Mouse (Mus musculus) heart, embryonic 11.5 days (tissue): ENCODE results near the gene Bicc1. TPM values are rescaled to one million over a fixed set of nuclear protein-coding genes. Genes with fewer than 3 reads are reported as not detected.

Source experiments
- ATAC-seq: fragments of 200-750 bp; cut with Nextera tagmentation; replicated peaks from 2 replicates; pipeline ENCODE4 v1.8.0; 2017; ENCODE audit warnings: moderate library complexity; ENCODE audit not compliant: insufficient number of reproducible peaks, low FRiP score, low TSS enrichment
- H3K27ac ChIP-seq: fragments of 300-500 bp; sonication (generic); 2 replicates; pipeline ENCODE4 v1.5.1; 2014; ENCODE audit warnings: mild to moderate bottlenecking, low read depth, low read length
- H3K27me3 ChIP-seq: fragments of 300-500 bp; sonication (generic); 2 replicates; pipeline ENCODE4 v1.6.1; 2014; ENCODE audit warnings: mild to moderate bottlenecking, low read length, mixed read lengths; ENCODE audit not compliant: control insufficient read depth, insufficient read depth
- H3K36me3 ChIP-seq: fragments of 300-500 bp; sonication (generic); 2 replicates; pipeline ENCODE4 v1.6.1; 2014; ENCODE audit warnings: mild to moderate bottlenecking, low read length, moderate library complexity, mixed read lengths; ENCODE audit not compliant: control insufficient read depth, insufficient read depth
- H3K4me1 ChIP-seq: fragments of 300-500 bp; sonication (generic); 2 replicates; pipeline ENCODE4 v1.6.1; 2014; ENCODE audit warnings: low read length; ENCODE audit not compliant: control insufficient read depth, insufficient read depth
- H3K4me2 ChIP-seq: fragments of 300-500 bp; sonication (generic); 2 replicates; pipeline ENCODE4 v1.6.1; 2014; ENCODE audit warnings: mild to moderate bottlenecking, moderate library complexity
- H3K4me3 ChIP-seq: fragments of 300-500 bp; sonication (generic); 2 replicates; pipeline ENCODE4 v1.5.1; 2014; ENCODE audit warnings: low read depth, low read length
- H3K9ac ChIP-seq: fragments of 300-500 bp; sonication (generic); 2 replicates; pipeline ENCODE4 v1.6.1; 2014; ENCODE audit warnings: mild to moderate bottlenecking, low read depth, low read length, moderate library complexity
- H3K9me3 ChIP-seq: fragments of 300-500 bp; sonication (generic); replicated peaks from 2 replicates; pipeline ENCODE4 v1.6.1; 2016; ENCODE audit warnings: low read length; ENCODE audit not compliant: control insufficient read depth
- WGBS: fragments of 180-500 bp; shearing (Covaris S2); extraction: QIAGEN DNeasy Blood & Tissue Kit; methylation state at CpG from one replicate; pipeline ENCODE4 v1.1.7; 2014; ENCODE audit not compliant: insufficient replicate concordance; 5-methylcytosine and 5-hydroxymethylcytosine counted together
- polyA plus RNA-seq: library from polyadenylated mRNA; unstranded; fragments of >200 nt; fragmentation: Nextera tagmentation; extraction: Ambion mirVana; gene quantifications from 2 replicates; pipeline ENCODE4 v1.2.1, GENCODE M21; 2014

Gene Bicc1
- polyA plus RNA-seq, 1 experiment from 2014 or later, result 14.1 TPM

DNA sequence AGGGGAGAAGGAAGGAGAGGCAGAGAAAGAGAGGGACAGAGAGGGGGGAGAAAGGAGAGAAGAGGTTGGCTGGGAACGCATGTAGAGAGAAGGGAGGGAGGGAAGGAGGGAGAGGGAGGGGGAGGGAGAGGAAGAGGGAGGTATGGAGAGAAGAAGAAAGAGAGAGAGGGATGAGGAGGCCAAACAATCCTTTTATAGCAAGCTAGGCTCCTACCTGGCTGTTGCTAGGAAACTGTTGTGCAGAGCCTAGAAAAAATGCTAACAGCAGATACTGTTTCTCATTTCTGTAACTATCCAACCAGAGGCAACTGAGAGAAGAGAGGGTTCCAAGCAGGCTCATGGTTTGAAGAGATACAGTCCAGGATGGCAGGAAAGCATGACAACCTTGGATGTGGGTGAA is 239.6 kb downstream of the Bicc1 start:
- 48% methylated on average over 1 of the region's 1 CpGs for WGBS
- Histone ChIP-seq H3K4me2 (no peak overlapping the region), H3K27ac (no peak overlapping the region), H3K36me3 (no peaks in the 10 kb centered on the region), H3K9me3 (0 out of 2 replicates have a peak, but pooled peaks cover 2% of the 10 kb centered on the region), H3K27me3 (no peaks in the 10 kb centered on the region), H3K4me3 (no peak overlapping the region), H3K9ac (no peak overlapping the region), H3K4me1 (no peaks in the 10 kb centered on the region)
- no peak for ATAC-seq

DNA sequence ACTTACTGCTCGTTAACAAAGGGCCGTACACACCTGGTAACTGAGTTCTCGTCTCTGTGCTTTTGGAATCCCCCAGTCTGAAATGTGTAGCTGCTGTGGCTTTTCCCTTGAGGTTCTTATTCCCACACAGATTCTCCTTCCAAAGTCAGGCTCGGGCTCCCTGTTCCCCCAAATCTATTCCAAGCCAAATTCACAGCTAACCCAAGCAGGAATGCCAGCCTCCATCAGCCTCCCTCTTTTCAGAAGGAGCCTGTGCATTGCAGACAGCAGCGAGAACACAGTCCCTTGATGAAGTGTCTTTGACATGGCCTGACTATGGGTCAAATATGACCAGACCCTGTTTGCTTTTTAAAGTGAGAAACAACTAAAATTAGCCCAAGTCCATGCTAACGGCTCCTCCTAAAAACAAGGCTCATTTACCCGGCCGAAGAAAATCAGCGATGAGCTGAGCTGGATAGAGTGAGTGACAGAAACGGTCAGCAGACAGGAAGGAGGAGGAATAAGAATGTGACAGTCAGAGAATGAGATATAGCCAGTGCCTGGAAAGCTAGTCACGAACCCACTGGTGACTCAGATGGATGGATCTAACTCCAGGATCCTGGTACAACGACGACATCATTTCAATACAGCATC is 240.4 kb downstream of the Bicc1 start:
- no peak overlapping the region for H3K9ac ChIP-seq
- 0 out of 2 replicates have a peak, but pooled peaks have one; percentile 22 for ATAC-seq
- H3K4me2 ChIP-seq, result 0 out of 2 replicates have a peak overlapping the region, but pooled peaks have one; percentile 6
- WGBS, result 56% methylated on average over 13 of the region's 13 CpGs
- H3K4me3 ChIP-seq, result no peak overlapping the region
- H3K36me3 ChIP-seq, result no peaks in the 10 kb centered on the region
- no peaks in the 10 kb centered on the region for H3K4me1 ChIP-seq
- no peak overlapping the region for H3K27ac ChIP-seq
- 0 out of 2 replicates have a peak, but pooled peaks cover 2% of the 10 kb centered on the region for H3K9me3 ChIP-seq
- H3K27me3 ChIP-seq, result no peaks in the 10 kb centered on the region

DNA sequence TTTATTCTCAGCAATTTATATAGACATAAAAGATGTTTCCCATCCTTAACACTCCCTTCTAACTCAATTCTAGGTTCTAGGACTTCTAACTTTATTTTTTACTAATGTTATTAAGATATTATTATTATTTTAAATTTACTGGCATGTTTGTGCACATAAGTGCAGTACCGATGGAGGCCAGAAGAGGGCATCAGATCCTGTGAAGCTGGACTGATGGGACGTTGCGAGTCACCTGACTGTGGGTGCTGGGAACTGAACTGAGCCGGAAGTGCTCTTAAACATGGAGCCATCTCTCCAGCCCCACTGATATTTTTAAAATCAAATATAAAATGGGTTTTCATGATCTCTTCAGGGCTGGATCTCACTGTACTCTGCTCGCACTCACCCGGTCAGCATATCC is 242.8 kb downstream of the Bicc1 start:
- Histone ChIP-seq H3K36me3 (no peaks in the 10 kb centered on the region), H3K9me3 (0 out of 2 replicates have a peak, but pooled peaks cover 2% of the 10 kb centered on the region), H3K27ac (no peak overlapping the region), H3K4me2 (no peak overlapping the region), H3K27me3 (no peaks in the 10 kb centered on the region), H3K9ac (no peak overlapping the region), H3K4me3 (no peak overlapping the region), H3K4me1 (no peaks in the 10 kb centered on the region)
- 84% methylated on average over 6 of the region's 6 CpGs for WGBS
- no peak for ATAC-seq

DNA sequence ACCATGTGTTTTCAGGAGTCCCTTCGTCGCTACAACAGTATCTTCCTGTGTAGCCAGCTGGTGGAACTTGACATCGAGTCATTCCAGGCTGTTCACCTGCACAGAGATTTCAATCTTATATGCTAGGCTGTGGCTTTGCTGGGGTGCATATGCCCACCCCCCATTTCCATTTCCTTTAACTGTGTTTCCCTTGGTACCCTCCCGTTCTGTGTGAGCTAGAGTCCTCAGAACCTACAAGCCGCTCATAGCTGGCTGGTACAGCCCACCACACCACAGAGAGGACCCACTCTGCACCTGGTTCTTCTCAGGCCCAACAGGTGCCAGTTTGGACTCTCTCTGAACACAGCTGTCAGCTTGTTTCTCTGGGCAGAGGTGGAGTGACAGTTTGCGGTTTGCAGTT is 244.4 kb downstream of the Bicc1 start:
- no peak for ATAC-seq
- 87% methylated on average over 6 of the region's 6 CpGs for WGBS
- H3K4me3 ChIP-seq, result no peak overlapping the region
- H3K4me1 ChIP-seq, result no peaks in the 10 kb centered on the region
- H3K9me3 ChIP-seq, result 0 out of 2 replicates have a peak, but pooled peaks cover 2% of the 10 kb centered on the region
- H3K4me2 ChIP-seq, result no peak overlapping the region
- no peaks in the 10 kb centered on the region for H3K27me3 ChIP-seq
- no peak overlapping the region for H3K27ac ChIP-seq
- no peaks in the 10 kb centered on the region for H3K36me3 ChIP-seq
- no peak overlapping the region for H3K9ac ChIP-seq

DNA sequence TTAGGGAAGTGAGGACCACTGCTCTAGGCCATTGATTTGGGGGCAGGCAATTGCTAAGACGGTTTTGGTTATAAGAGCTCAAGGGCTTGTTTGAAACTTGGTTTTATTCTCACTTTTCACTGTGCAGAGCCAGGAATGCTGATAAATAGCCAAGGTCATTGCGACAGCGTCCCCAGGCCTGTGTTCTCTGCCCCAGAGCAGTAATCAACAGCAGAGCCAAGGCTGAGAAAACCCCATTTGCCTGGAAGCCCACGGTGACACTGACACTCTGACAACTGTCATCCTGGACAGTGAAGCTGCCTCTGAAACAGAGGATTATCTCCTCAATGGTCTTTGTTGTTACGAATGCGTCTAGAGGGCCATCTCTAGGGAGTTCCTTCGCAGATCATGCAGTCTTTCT is 255.6 kb downstream of the Bicc1 start:
- Histone ChIP-seq H3K9ac (no peak overlapping the region), H3K36me3 (no peaks in the 10 kb centered on the region), H3K4me1 (no peaks in the 10 kb centered on the region), H3K9me3 (no peaks in the 10 kb centered on the region), H3K27ac (no peak overlapping the region), H3K4me3 (no peak overlapping the region), H3K27me3 (no peaks in the 10 kb centered on the region), H3K4me2 (no peak overlapping the region)
- ATAC-seq, result no peak
- WGBS, result 49% methylated on average over 7 of the region's 7 CpGs

DNA sequence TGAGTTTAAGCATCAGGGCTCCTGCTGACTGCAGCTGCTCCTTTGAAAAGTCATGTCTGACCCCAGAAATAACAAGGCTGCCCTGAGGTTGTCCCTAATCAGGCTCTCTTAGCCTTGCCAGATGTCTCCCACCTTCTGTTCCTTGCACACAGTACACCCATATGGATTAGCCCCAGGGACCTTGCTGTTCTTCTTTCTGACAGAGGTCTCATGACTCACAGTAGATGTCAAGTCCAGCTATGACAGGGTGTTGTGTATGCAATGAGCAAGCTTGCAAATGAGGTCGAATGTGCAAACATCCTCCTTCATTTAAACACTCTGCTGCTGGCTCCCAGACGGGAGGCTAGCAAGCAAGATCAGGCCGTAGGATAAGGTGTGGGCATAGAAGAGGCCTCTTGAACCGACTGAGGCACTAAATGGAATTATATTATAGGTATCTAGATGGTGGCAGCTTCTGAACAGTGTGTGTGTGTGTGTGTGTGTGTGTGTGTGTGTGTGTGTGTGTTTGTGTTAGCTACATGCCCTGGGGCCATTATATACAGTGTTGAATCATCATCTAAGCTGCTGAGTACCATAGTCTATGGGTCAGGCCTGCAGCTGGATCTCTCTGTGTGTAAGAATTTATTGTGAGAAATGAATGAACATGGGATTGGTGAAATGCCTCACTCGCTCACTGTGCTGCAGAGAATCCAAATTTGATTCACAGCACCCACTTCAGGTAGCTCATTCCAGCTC is 256.6 kb downstream of the Bicc1 start:
- H3K27me3 ChIP-seq, result no peaks in the 10 kb centered on the region
- 61% methylated on average over 5 of the region's 5 CpGs for WGBS
- ATAC-seq, result no peak
- no peaks in the 10 kb centered on the region for H3K4me1 ChIP-seq
- H3K27ac ChIP-seq, result no peak overlapping the region
- H3K4me2 ChIP-seq, result no peak overlapping the region
- H3K9ac ChIP-seq, result no peak overlapping the region
- H3K9me3 ChIP-seq, result no peaks in the 10 kb centered on the region
- H3K36me3 ChIP-seq, result no peaks in the 10 kb centered on the region
- no peak overlapping the region for H3K4me3 ChIP-seq

DNA sequence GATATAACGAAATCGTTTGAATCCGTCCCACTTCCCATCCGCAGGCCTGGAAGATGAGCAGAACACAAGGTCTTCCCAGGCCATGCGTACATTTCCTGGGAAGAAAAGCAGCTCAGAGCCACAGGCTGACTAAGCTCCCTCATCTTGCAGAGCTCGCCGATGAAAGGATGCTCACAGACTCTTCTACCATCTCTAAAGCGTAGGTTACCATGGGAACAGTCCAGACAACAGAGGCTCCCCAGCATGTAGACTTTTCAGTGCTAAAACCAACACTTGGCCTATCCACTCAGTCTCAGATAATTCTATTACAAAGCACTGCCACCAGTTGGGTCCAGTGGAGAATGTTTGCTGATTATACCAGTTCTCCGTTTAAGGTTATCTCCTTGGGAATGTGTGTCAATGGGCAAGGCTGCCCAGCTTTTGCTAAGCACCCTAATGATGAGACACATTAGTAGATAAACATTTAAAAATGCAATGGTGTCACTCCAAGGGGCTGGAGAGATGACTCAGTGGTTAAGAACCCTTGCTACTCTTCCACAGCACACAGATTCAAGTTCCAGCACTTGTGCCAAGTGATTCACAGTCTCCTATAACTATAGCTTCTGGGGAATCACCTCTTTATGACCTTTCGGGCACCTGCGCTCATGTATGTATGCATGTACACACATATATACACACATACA is 258.2 kb downstream of the Bicc1 start:
- H3K27me3 ChIP-seq, result no peaks in the 10 kb centered on the region
- no peak overlapping the region for H3K27ac ChIP-seq
- no peaks in the 10 kb centered on the region for H3K4me1 ChIP-seq
- no peak overlapping the region for H3K4me3 ChIP-seq
- ATAC-seq, result no peak
- no peaks in the 10 kb centered on the region for H3K36me3 ChIP-seq
- no peaks in the 10 kb centered on the region for H3K9me3 ChIP-seq
- WGBS, result 72% methylated on average over 11 of the region's 11 CpGs
- no peak overlapping the region for H3K4me2 ChIP-seq
- no peak overlapping the region for H3K9ac ChIP-seq

DNA sequence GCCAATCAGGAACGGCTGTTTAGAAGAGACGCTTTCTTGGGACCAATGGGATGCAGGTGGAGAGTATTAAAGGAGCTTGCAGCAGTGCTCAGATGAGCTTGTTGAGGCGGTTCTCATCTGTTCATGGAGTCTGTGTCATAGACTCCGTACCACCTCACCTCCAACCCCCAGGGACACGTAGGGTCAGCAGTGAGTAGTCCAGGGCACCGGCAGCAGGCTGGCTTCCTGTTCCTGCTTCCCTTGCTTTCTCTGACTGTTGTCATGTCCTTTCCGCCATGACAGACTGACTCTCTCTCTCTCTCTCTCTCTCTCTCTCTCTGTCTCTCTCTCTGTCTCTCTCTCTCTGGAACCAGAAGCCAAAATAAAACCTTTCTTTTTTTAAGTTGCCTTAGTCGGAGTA is 263.6 kb downstream of the Bicc1 start:
- no peaks in the 10 kb centered on the region for H3K4me1 ChIP-seq
- H3K36me3 ChIP-seq, result no peaks in the 10 kb centered on the region
- H3K27me3 ChIP-seq, result no peaks in the 10 kb centered on the region
- no peak overlapping the region for H3K27ac ChIP-seq
- no peak for ATAC-seq
- no peak overlapping the region for H3K9ac ChIP-seq
- H3K4me2 ChIP-seq, result no peak overlapping the region
- H3K4me3 ChIP-seq, result no peak overlapping the region
- 76% methylated on average over 8 of the region's 8 CpGs for whole genome bisulfite sequencing
- no peaks in the 10 kb centered on the region for H3K9me3 ChIP-seq
